Mouse (Mus musculus): Measurements from ENCODE around the gene Fancc. TPM values are rescaled to one million over a fixed set of nuclear protein-coding genes. Genes with fewer than 3 reads are reported as not detected.
"Not testable (repeated sequence)": the region's sequence is repeated elsewhere in the genome, so short reads cannot be mapped to it uniquely, and the experiment has no call there.

Gene Fancc
- total and polyA plus RNA-seq, 2 experiments, result 4.0 to 4.6 TPM

DNA sequence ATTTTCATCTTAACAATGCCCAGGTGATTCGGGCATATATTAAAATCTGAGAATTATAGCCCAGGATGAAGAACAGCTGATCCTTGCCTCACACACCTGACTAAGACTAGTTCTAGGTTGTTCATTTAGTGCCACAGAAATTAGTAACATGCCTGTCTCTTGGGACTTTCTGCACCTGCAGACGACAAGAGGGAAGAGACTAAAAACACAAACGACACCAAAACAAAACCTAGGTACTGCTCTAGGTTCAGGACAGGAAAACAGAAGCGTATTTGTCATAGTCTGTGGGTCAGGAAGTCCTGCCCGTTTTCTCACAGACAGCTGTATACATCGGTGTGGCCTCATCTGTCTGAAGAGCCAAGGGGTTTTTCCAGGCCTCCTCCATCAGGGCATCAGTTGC is 51.7 kb downstream of the Fancc start:
- H3K36me3 ChIP-seq (ENCODE audit: control insufficient read depth, insufficient read depth, low read length), result no peaks in the 10 kb centered on the region
- no peaks in the 10 kb centered on the region for H3K27me3 ChIP-seq (ENCODE audit: control insufficient read depth, insufficient read depth, low read length)
- no peak overlapping the region for H3K4me3 ChIP-seq (ENCODE audit: insufficient read depth, low read depth, low read length)
- no peaks in the 10 kb centered on the region for H3K4me1 ChIP-seq (ENCODE audit: control insufficient read depth, insufficient read depth, low read length)
- H3K9ac ChIP-seq (ENCODE audit: low read depth, low read length), result no peak overlapping the region
- no peak overlapping the region for H3K27ac ChIP-seq (replicated peaks; ENCODE audit: insufficient read depth, low read depth, low read length)
- WGBS, result 80% methylated on average over 6 of the region's 6 CpGs
- TF ChIP-seq CTCF (IDR thresholded peaks at IDR 0.05; ENCODE audit: low read depth, low read length), result no peak
- no peak for TF ChIP-seq POLR2A (IDR thresholded peaks at IDR 0.05; ENCODE audit: extremely low read depth, insufficient read depth, low read length)
- no peaks in the 10 kb centered on the region for H3K79me2 ChIP-seq (ENCODE audit: control insufficient read depth, insufficient read depth, low read length)
- DNase-seq (ENCODE audit: extremely low read depth, low read depth, low spot score), result no peak

- no peaks in the 10 kb centered on the region; the same call in 1 of the 2 replicates for H3K4me1 ChIP-seq (ENCODE audit: control insufficient read depth, insufficient read depth, low read length)
- no peak for TF ChIP-seq POLR2A (IDR thresholded peaks at IDR 0.05; ENCODE audit: extremely low read depth, insufficient read depth, low read length)
- peak; percentile 47; the same call in 1 of the 2 replicates for TF ChIP-seq CTCF (IDR thresholded peaks at IDR 0.05; ENCODE audit: low read depth, low read length)
- no peaks in the 10 kb centered on the region for H3K27me3 ChIP-seq (ENCODE audit: control insufficient read depth, insufficient read depth, low read length)
- no peaks in the 10 kb centered on the region for H3K79me2 ChIP-seq (ENCODE audit: control insufficient read depth, insufficient read depth, low read length)
- 91% methylated on average over 3 of the region's 3 CpGs for WGBS
- no peak overlapping the region for H3K27ac ChIP-seq (replicated peaks; ENCODE audit: insufficient read depth, low read depth, low read length)
- DNase-seq (ENCODE audit: extremely low read depth, low read depth, low spot score), result peak; percentile 12
- no peak overlapping the region for H3K9ac ChIP-seq (ENCODE audit: low read depth, low read length)
- no peak overlapping the region for H3K4me3 ChIP-seq (ENCODE audit: insufficient read depth, low read depth, low read length)
- no peaks in the 10 kb centered on the region for H3K36me3 ChIP-seq (ENCODE audit: control insufficient read depth, insufficient read depth, low read length)
Measured at GRCm38 (mm10) chr13:63432759-63433158, 64.3 kb downstream of the Fancc start.

DNA sequence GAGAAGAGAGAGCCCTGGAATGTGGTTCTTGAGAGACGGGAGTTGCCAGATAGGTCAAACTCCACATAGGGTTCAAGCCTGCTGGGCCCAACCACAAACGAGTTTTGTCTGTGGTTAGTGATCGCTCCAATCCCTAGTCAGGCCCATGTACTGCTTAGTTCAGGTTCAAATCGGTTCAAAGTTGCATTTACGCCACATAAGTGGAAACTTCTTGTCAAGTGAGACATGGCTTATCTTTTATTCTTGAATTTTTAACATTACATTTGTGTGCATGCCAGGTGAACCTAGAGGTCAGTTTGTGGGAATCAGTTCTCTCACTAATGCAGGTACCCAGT is 65.3 kb downstream of the Fancc start:
- peak; percentile 71 for DNase-seq (ENCODE audit: extremely low read depth, low read depth, low spot score)
- TF ChIP-seq CTCF (IDR thresholded peaks at IDR 0.05; ENCODE audit: low read depth, low read length) (no peak), POLR2A (IDR thresholded peaks at IDR 0.05; ENCODE audit: extremely low read depth, insufficient read depth, low read length) (no peak)
- Histone ChIP-seq H3K4me1 (ENCODE audit: control insufficient read depth, insufficient read depth, low read length) (no peaks in the 10 kb centered on the region; the same call in 1 of the 2 replicates), H3K36me3 (ENCODE audit: control insufficient read depth, insufficient read depth, low read length) (no peaks in the 10 kb centered on the region), H3K27me3 (ENCODE audit: control insufficient read depth, insufficient read depth, low read length) (no peaks in the 10 kb centered on the region), H3K79me2 (ENCODE audit: control insufficient read depth, insufficient read depth, low read length) (no peaks in the 10 kb centered on the region), H3K27ac (replicated peaks; ENCODE audit: insufficient read depth, low read depth, low read length) (peak overlapping the region; percentile 65), H3K9ac (ENCODE audit: low read depth, low read length) (peak overlapping the region; percentile 66), H3K4me3 (ENCODE audit: insufficient read depth, low read depth, low read length) (peak overlapping the region; percentile 60)
- WGBS, result 0% methylated on average over 5 of the region's 5 CpGs

- H3K27me3 ChIP-seq (ENCODE audit: control insufficient read depth, insufficient read depth, low read length), result no peaks in the 10 kb centered on the region
- H3K4me3 ChIP-seq (ENCODE audit: insufficient read depth, low read depth, low read length), result peak overlapping the region; percentile 60
- WGBS, result under 1% methylated on average over 78 of the region's 82 CpGs
- H3K27ac ChIP-seq (replicated peaks; ENCODE audit: insufficient read depth, low read depth, low read length), result peak overlapping the region; percentile 65
- H3K36me3 ChIP-seq (ENCODE audit: control insufficient read depth, insufficient read depth, low read length), result no peaks in the 10 kb centered on the region
- DNase-seq (ENCODE audit: extremely low read depth, low read depth, low spot score), result peak; percentile 79
- TF ChIP-seq POLR2A (IDR thresholded peaks at IDR 0.05; ENCODE audit: extremely low read depth, insufficient read depth, low read length), result peak; percentile 42; the same call in 1 of the 2 replicates
- no peak for TF ChIP-seq CTCF (IDR thresholded peaks at IDR 0.05; ENCODE audit: low read depth, low read length)
- H3K79me2 ChIP-seq (ENCODE audit: control insufficient read depth, insufficient read depth, low read length), result no peaks in the 10 kb centered on the region
- H3K4me1 ChIP-seq (ENCODE audit: control insufficient read depth, insufficient read depth, low read length), result no peaks in the 10 kb centered on the region; the same call in 1 of the 2 replicates
- H3K9ac ChIP-seq (ENCODE audit: low read depth, low read length), result peak overlapping the region; percentile 66
Measured at GRCm38 (mm10) chr13:63431030-63431856, 65.8 kb downstream of the Fancc start.

- peak overlapping the region; percentile 60 for H3K4me3 ChIP-seq (ENCODE audit: insufficient read depth, low read depth, low read length)
- no peak for DNase-seq (ENCODE audit: extremely low read depth, low read depth, low spot score)
- 1% methylated on average over 4 of the region's 4 CpGs for WGBS
- 0 out of 2 replicates have a peak overlapping the region, but pooled peaks have one; percentile 5 for H3K9ac ChIP-seq (ENCODE audit: low read depth, low read length)
- H3K79me2 ChIP-seq (ENCODE audit: control insufficient read depth, insufficient read depth, low read length), result no peaks in the 10 kb centered on the region
- no peaks in the 10 kb centered on the region; the same call in 1 of the 2 replicates for H3K4me1 ChIP-seq (ENCODE audit: control insufficient read depth, insufficient read depth, low read length)
- H3K27ac ChIP-seq (replicated peaks; ENCODE audit: insufficient read depth, low read depth, low read length), result no peak overlapping the region
- H3K27me3 ChIP-seq (ENCODE audit: control insufficient read depth, insufficient read depth, low read length), result no peaks in the 10 kb centered on the region
- TF ChIP-seq CTCF (IDR thresholded peaks at IDR 0.05; ENCODE audit: low read depth, low read length), result no peak
- TF ChIP-seq POLR2A (IDR thresholded peaks at IDR 0.05; ENCODE audit: extremely low read depth, insufficient read depth, low read length), result no peak
- no peaks in the 10 kb centered on the region for H3K36me3 ChIP-seq (ENCODE audit: control insufficient read depth, insufficient read depth, low read length)
Measured at GRCm38 (mm10) chr13:63430681-63431029, 66.4 kb downstream of the Fancc start.

- no peak overlapping the region for H3K9ac ChIP-seq (ENCODE audit: low read depth, low read length)
- H3K27me3 ChIP-seq (ENCODE audit: control insufficient read depth, insufficient read depth, low read length), result no peaks in the 10 kb centered on the region
- WGBS, result 93% methylated on average over 9 of the region's 9 CpGs
- no peaks in the 10 kb centered on the region; the same call in 1 of the 2 replicates for H3K4me1 ChIP-seq (ENCODE audit: control insufficient read depth, insufficient read depth, low read length)
- H3K36me3 ChIP-seq (ENCODE audit: control insufficient read depth, insufficient read depth, low read length), result no peaks in the 10 kb centered on the region
- H3K4me3 ChIP-seq (ENCODE audit: insufficient read depth, low read depth, low read length), result no peak overlapping the region
- TF ChIP-seq POLR2A (IDR thresholded peaks at IDR 0.05; ENCODE audit: extremely low read depth, insufficient read depth, low read length) (no peak), CTCF (IDR thresholded peaks at IDR 0.05; ENCODE audit: low read depth, low read length) (no peak)
- no peak for DNase-seq (ENCODE audit: extremely low read depth, low read depth, low spot score)
- H3K27ac ChIP-seq (replicated peaks; ENCODE audit: insufficient read depth, low read depth, low read length), result no peak overlapping the region
- no peaks in the 10 kb centered on the region for H3K79me2 ChIP-seq (ENCODE audit: control insufficient read depth, insufficient read depth, low read length)
Measured at GRCm38 (mm10) chr13:63430206-63430605, 66.9 kb downstream of the Fancc start.

DNA sequence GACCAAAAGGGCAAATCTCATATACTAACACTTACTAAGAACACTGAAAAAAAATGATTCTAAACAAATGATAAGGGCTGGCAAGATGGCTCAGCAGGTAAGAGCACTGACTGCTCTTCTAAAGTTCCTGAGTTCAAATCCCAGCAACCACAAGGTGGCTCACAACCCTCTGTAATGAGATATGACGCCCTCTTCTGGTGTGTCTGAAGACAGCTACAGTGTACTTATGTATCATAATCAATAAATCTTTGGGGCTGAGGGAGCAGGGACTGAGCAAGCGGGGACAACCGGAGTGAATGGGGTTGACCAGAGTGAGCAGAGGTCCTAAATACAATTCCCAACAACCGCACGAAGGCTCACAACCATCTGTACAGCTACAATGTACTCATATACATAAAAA is 68.9 kb downstream of the Fancc start:
- not testable (repeated sequence) for H3K4me1 ChIP-seq (ENCODE audit: control insufficient read depth, insufficient read depth, low read length); H3K36me3 ChIP-seq (ENCODE audit: control insufficient read depth, insufficient read depth, low read length); H3K27me3 ChIP-seq (ENCODE audit: control insufficient read depth, insufficient read depth, low read length); H3K4me3 ChIP-seq (ENCODE audit: insufficient read depth, low read depth, low read length); DNase-seq (ENCODE audit: extremely low read depth, low read depth, low spot score); H3K79me2 ChIP-seq (ENCODE audit: control insufficient read depth, insufficient read depth, low read length); H3K27ac ChIP-seq (replicated peaks; ENCODE audit: insufficient read depth, low read depth, low read length); H3K9ac ChIP-seq (ENCODE audit: low read depth, low read length)
- WGBS, result 94% methylated on average over 5 of the region's 5 CpGs
